Mouse (Mus musculus): ENCODE measurements around the gene Slc35b4.

DNA sequence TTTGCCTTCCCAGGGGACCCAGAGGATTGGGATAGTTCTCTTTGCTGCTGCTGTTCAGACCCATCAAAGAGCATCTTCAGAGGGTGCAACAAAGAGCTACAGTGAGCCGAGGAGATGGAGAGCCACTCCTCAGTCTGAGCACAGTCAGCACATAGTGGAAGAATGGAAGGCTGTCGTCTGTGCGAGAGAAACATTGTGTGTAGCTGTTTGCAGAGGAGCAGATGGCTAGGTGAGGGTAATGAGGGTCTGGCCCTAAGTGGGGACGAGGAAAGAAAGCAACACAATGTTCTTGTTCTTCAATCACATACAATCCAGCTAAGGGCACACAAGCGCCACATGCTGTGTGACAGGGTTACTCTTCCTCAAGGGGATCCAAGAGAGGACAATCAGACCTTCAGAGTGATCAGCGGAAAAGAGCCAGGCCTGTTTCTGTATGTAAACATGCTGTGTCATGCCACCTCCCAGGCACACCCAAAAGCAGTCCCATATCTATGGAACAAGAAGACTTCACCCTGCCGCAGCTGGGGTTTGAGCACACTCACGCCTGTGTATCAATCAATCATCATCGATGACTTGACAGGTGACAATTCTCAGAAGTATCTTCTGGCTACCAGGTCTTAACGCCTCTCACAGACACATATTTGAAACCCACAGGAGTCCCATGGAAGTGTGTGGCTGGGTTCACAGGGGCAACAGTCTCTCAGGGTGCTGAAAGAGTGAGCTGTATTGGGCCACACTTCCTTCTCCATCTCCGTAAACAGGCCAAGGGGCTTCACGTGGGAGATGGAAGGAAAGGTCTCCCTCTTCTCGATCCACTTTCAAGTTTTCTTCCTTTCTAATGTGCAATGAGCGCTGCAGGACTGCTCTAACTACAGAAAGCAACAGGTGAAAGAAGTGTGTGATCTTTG is 19.8 kb downstream of the Slc35b4 start:
- TF ChIP-seq CTCF (IDR thresholded peaks at IDR 0.05; ENCODE audit: low read depth) = no peak
- peak; percentile 78 for TF ChIP-seq EP300 (IDR thresholded peaks at IDR 0.05; ENCODE audit: low read depth)

Data from liver, embryonic 14.5 days (tissue).